In the genomic region with DNA sequence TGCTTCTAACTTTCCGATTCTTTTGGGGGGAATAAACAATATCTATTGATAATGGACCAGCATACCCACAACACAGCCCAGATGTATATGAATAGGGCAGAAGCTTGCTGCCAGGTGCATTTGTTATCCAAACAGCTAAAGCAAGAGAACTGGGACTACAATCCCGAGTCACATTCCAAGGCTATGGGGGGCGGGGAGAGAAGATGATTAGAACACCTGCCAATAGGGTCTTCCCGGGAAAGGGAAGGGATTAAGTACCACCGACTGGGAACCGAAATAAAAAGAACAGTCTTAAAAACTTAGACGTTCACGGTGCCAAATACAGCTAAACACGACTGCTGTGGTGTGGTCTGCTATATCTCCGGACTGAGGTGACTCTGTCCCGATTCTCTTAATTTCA, we compare ENCODE assay signal across 8 mouse cellular contexts. TPM values are rescaled to one million over a fixed set of nuclear protein-coding genes. Genes with fewer than 3 reads are reported as not detected.
DNase-seq lines count a peak whose midpoint lies in the region; ATAC-seq lines count a peak whose summit lies in the region.

No protein-coding gene starts in this region.

- peak overlapping the region; percentile 95 for H3K4me3 ChIP-seq in kidney, embryonic 14.5 days (ENCODE audit: low read length)
- peak overlapping the region; percentile 81 for H3K4me3 ChIP-seq in heart, embryonic 16.5 days (ENCODE audit: low read length)
- peak overlapping the region; percentile 95 for H3K4me3 ChIP-seq in midbrain, embryonic 10.5 days

- H3K9ac ChIP-seq in kidney, embryonic 14.5 days (ENCODE audit: low read depth, low read length) = peak overlapping the region; percentile 99
- H3K9ac ChIP-seq in heart, embryonic 16.5 days (ENCODE audit: low read length) = peak overlapping the region; percentile 81

- no peaks in the 10 kb centered on the region for H3K9me3 ChIP-seq in kidney, embryonic 14.5 days (ENCODE audit: control insufficient read depth, low read length)
- no peaks in the 10 kb centered on the region for H3K9me3 ChIP-seq in heart, embryonic 16.5 days (replicated peaks; ENCODE audit: control insufficient read depth, low read length)
- H3K9me3 ChIP-seq in midbrain, embryonic 10.5 days (replicated peaks) = no peaks in the 10 kb centered on the region

- H3K36me3 ChIP-seq in kidney, embryonic 14.5 days (ENCODE audit: control insufficient read depth, insufficient read depth, low read length) = no peaks in the 10 kb centered on the region; the same call in 1 of the 2 replicates
- no peaks in the 10 kb centered on the region for H3K36me3 ChIP-seq in heart, embryonic 16.5 days (ENCODE audit: control insufficient read depth, insufficient read depth)
- peaks cover 21% of the 10 kb centered on the region for H3K36me3 ChIP-seq in midbrain, embryonic 10.5 days

- 4% methylated on average over 11 of the region's 11 CpGs for WGBS in kidney, embryonic 14.5 days
- 6% methylated on average over 11 of the region's 11 CpGs for whole genome bisulfite sequencing in heart, embryonic 16.5 days
- WGBS in midbrain, embryonic 10.5 days = 2% methylated on average over 11 of the region's 11 CpGs

- peaks cover 16% of the 10 kb centered on the region for H3K4me1 ChIP-seq in kidney, embryonic 14.5 days (ENCODE audit: control insufficient read depth, insufficient read depth, low read length)
- peaks cover 24% of the 10 kb centered on the region for H3K4me1 ChIP-seq in heart, embryonic 16.5 days (ENCODE audit: control insufficient read depth, insufficient read depth, low read length)
- peaks cover 31% of the 10 kb centered on the region for H3K4me1 ChIP-seq in midbrain, embryonic 10.5 days

- H3K27me3 ChIP-seq in kidney, embryonic 14.5 days (ENCODE audit: control insufficient read depth, insufficient read depth, low read length) = no peaks in the 10 kb centered on the region
- H3K27me3 ChIP-seq in heart, embryonic 16.5 days (ENCODE audit: control insufficient read depth, insufficient read depth, low read length) = no peaks in the 10 kb centered on the region
- H3K27me3 ChIP-seq in midbrain, embryonic 10.5 days (ENCODE audit: low read depth, poor library complexity, severe bottlenecking) = no peaks in the 10 kb centered on the region

- DNase-seq in kidney, adult 9 months = no peak
- peak; percentile 56 for DNase-seq in ZHBTc4 (ENCODE audit: low read depth, low spot score)
- DNase-seq in midbrain, embryonic 10.5 days (ENCODE audit: low spot score) = no peak
- DNase-seq in urinary bladder, postnatal 14 days (ENCODE audit: low spot score) = no peak
- DNase-seq in Muller cell, postnatal 12 days (ENCODE audit: inconsistent ontology term) = no peak
- no peak for DNase-seq in urinary bladder, postnatal 36 days (ENCODE audit: low spot score in 2 of 2)

- ATAC-seq in kidney, embryonic 14.5 days (ENCODE audit: low FRiP score, low TSS enrichment) = no peak
- ATAC-seq in heart, embryonic 16.5 days (replicated peaks; ENCODE audit: extremely low read depth, insufficient read depth, low FRiP score) = no peak

- H3K4me2 ChIP-seq in kidney, embryonic 14.5 days (replicated peaks; ENCODE audit: low read depth, low read length) = peak overlapping the region; percentile 53
- peak overlapping the region; percentile 81 for H3K4me2 ChIP-seq in heart, embryonic 16.5 days (ENCODE audit: low read depth, low read length)

- peak overlapping the region; percentile 100; the same call in 1 of the 2 replicates for H3K27ac ChIP-seq in kidney, embryonic 14.5 days (ENCODE audit: low read depth, low read length)
- peak overlapping the region; percentile 100; the same call in 1 of the 2 replicates for H3K27ac ChIP-seq in heart, embryonic 16.5 days (ENCODE audit: low read length)
- peak overlapping the region; percentile 100 for H3K27ac ChIP-seq in midbrain, embryonic 10.5 days (replicated peaks)

RNA-seq across cellular contexts. Expression of gene Ctcf, which starts 0.9 kb away (rescaled TPM):
- 73.0 and 139 TPM in 2 replicates for polyA plus RNA-seq in kidney, embryonic 14.5 days (2014; fragmentation: Nextera tagmentation; extraction: Ambion mirVana)
- 72.1 and 80.0 TPM in 2 replicates for polyA plus RNA-seq in heart, embryonic 16.5 days (2015; fragmentation: Nextera tagmentation; extraction: Ambion mirVana)
- 137 TPM in 2 replicates for polyA plus RNA-seq in midbrain, embryonic 10.5 days (2016; fragmentation: Nextera tagmentation; extraction: Ambion mirVana)

RNA-seq across cellular contexts. Expression of gene Agrp, which starts 1.7 kb away (rescaled TPM):
- polyA plus RNA-seq in kidney, embryonic 14.5 days (2014; fragmentation: Nextera tagmentation; extraction: Ambion mirVana) = 1.3 and 1.4 TPM in 2 replicates
- polyA plus RNA-seq in heart, embryonic 16.5 days (2015; fragmentation: Nextera tagmentation; extraction: Ambion mirVana) = 0.71 TPM in 1 of 2 replicates, not detected in the other
- polyA plus RNA-seq in midbrain, embryonic 10.5 days (2016; fragmentation: Nextera tagmentation; extraction: Ambion mirVana) = 0.29 and 0.62 TPM in 2 replicates

RNA-seq across cellular contexts. Expression of gene Ripor1, which starts 30.4 kb away (rescaled TPM):
- polyA plus RNA-seq in kidney, embryonic 14.5 days (2014; fragmentation: Nextera tagmentation; extraction: Ambion mirVana) = 17.3 and 28.4 TPM in 2 replicates
- polyA plus RNA-seq in heart, embryonic 16.5 days (2015; fragmentation: Nextera tagmentation; extraction: Ambion mirVana) = 34.0 and 36.2 TPM in 2 replicates
- polyA plus RNA-seq in midbrain, embryonic 10.5 days (2016; fragmentation: Nextera tagmentation; extraction: Ambion mirVana) = 15.9 and 20.0 TPM in 2 replicates

RNA-seq across cellular contexts. Expression of gene Carmil2, which starts 50.6 kb away (rescaled TPM):
- 0.33 and 0.65 TPM in 2 replicates for polyA plus RNA-seq in kidney, embryonic 14.5 days (2014; fragmentation: Nextera tagmentation; extraction: Ambion mirVana)
- polyA plus RNA-seq in heart, embryonic 16.5 days (2015; fragmentation: Nextera tagmentation; extraction: Ambion mirVana) = 1.4 and 3.0 TPM in 2 replicates
- polyA plus RNA-seq in midbrain, embryonic 10.5 days (2016; fragmentation: Nextera tagmentation; extraction: Ambion mirVana) = 2.0 and 3.5 TPM in 2 replicates
